ENCODE assay signal across 7 mouse cellular contexts in genomic region chr6:93716686-93717625, GRCm38 (mm10).
DNase-seq lines count a peak whose midpoint lies in the region; ATAC-seq and TF ChIP-seq lines count a peak whose summit lies in the region.

No protein-coding gene starts in this region.

- WGBS in forebrain, embryonic 12.5 days: 5% methylated on average over 24 of the region's 24 CpGs
- 10% methylated on average over 24 of the region's 24 CpGs for WGBS in limb, embryonic 14.5 days
- WGBS in stomach, postnatal 0 days: 17% methylated on average over 24 of the region's 24 CpGs

- H3K4me3 ChIP-seq in forebrain, embryonic 12.5 days (replicated peaks): peak overlapping the region; percentile 3; the same call in 1 of the 2 replicates
- H3K4me3 ChIP-seq in limb, embryonic 14.5 days (replicated peaks; ENCODE audit: low read length): peak overlapping the region; percentile 25
- no peak overlapping the region for H3K4me3 ChIP-seq in stomach, postnatal 0 days (ENCODE audit: low read depth, low read length)

- peak; percentile 60 for DNase-seq in testis, postnatal 14 days (ENCODE audit: low spot score)
- no peak for DNase-seq in testis, postnatal 10 days (ENCODE audit: low spot score)
- no peak for DNase-seq in limb, embryonic 14.5 days (ENCODE audit: low spot score)
- no peak for DNase-seq in stomach, postnatal 0 days (ENCODE audit: low spot score)
- no peak for DNase-seq in cerebellum, adult 9-11 months
- no peak for DNase-seq in adrenal gland, postnatal 25 days

- H3K9ac ChIP-seq in forebrain, embryonic 12.5 days: 0 out of 2 replicates have a peak overlapping the region, but pooled peaks have one; percentile 17
- peak overlapping the region; percentile 13 for H3K9ac ChIP-seq in limb, embryonic 14.5 days (ENCODE audit: low read depth, low read length, severe bottlenecking)
- H3K9ac ChIP-seq in stomach, postnatal 0 days (ENCODE audit: low read length): no peak overlapping the region

- no peak overlapping the region for H3K27ac ChIP-seq in forebrain, embryonic 12.5 days
- H3K27ac ChIP-seq in limb, embryonic 14.5 days (replicated peaks; ENCODE audit: low read depth, low read length): no peak overlapping the region
- H3K27ac ChIP-seq in stomach, postnatal 0 days (replicated peaks): no peak overlapping the region

- TF ChIP-seq CTCF in stomach, postnatal 0 days (IDR thresholded peaks at IDR 0.05; ENCODE audit: low read depth): no peak

- H3K27me3 ChIP-seq in forebrain, embryonic 12.5 days: peaks cover 12% of the 10 kb centered on the region; the same call in 1 of the 2 replicates
- peaks cover 11% of the 10 kb centered on the region for H3K27me3 ChIP-seq in limb, embryonic 14.5 days (ENCODE audit: control insufficient read depth, insufficient read depth, low read length)
- H3K27me3 ChIP-seq in stomach, postnatal 0 days (ENCODE audit: control insufficient read depth, insufficient read depth, low read length): no peaks in the 10 kb centered on the region

- TF ChIP-seq POLR2A in limb, embryonic 14.5 days (IDR thresholded peaks at IDR 0.05; ENCODE audit: borderline replicate concordance, extremely low read depth, insufficient read depth, insufficient read length): no peak

- peak overlapping the region; percentile 45 for H3K4me2 ChIP-seq in forebrain, embryonic 12.5 days
- peak overlapping the region; percentile 36 for H3K4me2 ChIP-seq in limb, embryonic 14.5 days (replicated peaks; ENCODE audit: low read depth, low read length, severe bottlenecking)
- H3K4me2 ChIP-seq in stomach, postnatal 0 days (replicated peaks; ENCODE audit: low read depth): peak overlapping the region; percentile 4; the same call in 1 of the 2 replicates

- H3K36me3 ChIP-seq in forebrain, embryonic 12.5 days (replicated peaks): peaks cover 6% of the 10 kb centered on the region; the same call in 1 of the 2 replicates
- H3K36me3 ChIP-seq in limb, embryonic 14.5 days (ENCODE audit: control insufficient read depth, insufficient read depth, low read length): no peaks in the 10 kb centered on the region
- no peaks in the 10 kb centered on the region for H3K36me3 ChIP-seq in stomach, postnatal 0 days (ENCODE audit: control insufficient read depth, insufficient read depth, low read length)

- TF ChIP-seq EP300 in stomach, postnatal 0 days (optimal IDR thresholded peaks at IDR 0.05): no peak

- no peak for ATAC-seq in forebrain, embryonic 12.5 days (ENCODE audit: low FRiP score)
- no peak; the same call in 1 of the 2 replicates for ATAC-seq in limb, embryonic 14.5 days (ENCODE audit: low FRiP score, low read depth)
- no peak for ATAC-seq in stomach, postnatal 0 days (ENCODE audit: low FRiP score, low TSS enrichment)

- H3K4me1 ChIP-seq in forebrain, embryonic 12.5 days: peaks cover 44% of the 10 kb centered on the region
- H3K4me1 ChIP-seq in limb, embryonic 14.5 days (ENCODE audit: control insufficient read depth, insufficient read depth, low read length): peaks cover 26% of the 10 kb centered on the region
- no peaks in the 10 kb centered on the region; the same call in 1 of the 2 replicates for H3K4me1 ChIP-seq in stomach, postnatal 0 days (replicated peaks; ENCODE audit: control insufficient read depth, insufficient read depth)

- H3K9me3 ChIP-seq in forebrain, embryonic 12.5 days: no peaks in the 10 kb centered on the region
- no peaks in the 10 kb centered on the region for H3K9me3 ChIP-seq in limb, embryonic 14.5 days (ENCODE audit: control insufficient read depth, low read length)
- no peaks in the 10 kb centered on the region for H3K9me3 ChIP-seq in stomach, postnatal 0 days (ENCODE audit: control insufficient read depth, low read length)
